Mouse (Mus musculus) olfactory bulb, adult 2 months (tissue): ENCODE results near the gene Ppm1k.

ENCODE experiments used
- CTCF ChIP-seq: fragments of 200-500 bp; IDR thresholded peaks from 2 replicates; pipeline ENCODE4 v1.5.1; 2012; ENCODE audit warnings: low read depth, mild to moderate bottlenecking, low read length, moderate library complexity; ENCODE audit not compliant: insufficient read depth
- POLR2A ChIP-seq: fragments of 200-500 bp; IDR thresholded peaks from 2 replicates; pipeline ENCODE4 v1.6.1; 2012; ENCODE audit warnings: mild to moderate bottlenecking, low read depth, low read length, moderate library complexity; ENCODE audit not compliant: insufficient read depth

- TF ChIP-seq POLR2A, result no peak
- TF ChIP-seq CTCF, result no peak
Observed at GRCm38 (mm10) chr6:57514035-57514374, 21.3 kb downstream of the Ppm1k start.
